Comparison of ENCODE assay signal across 15 mouse cellular contexts in genomic region chr3:147064443-147064868, GRCm38 (mm10).
DNase-seq lines count a peak whose midpoint lies in the region; ATAC-seq lines count a peak whose summit lies in the region.
"Had no signal": no experiment of that assay in that cellular context is flagged by ENCODE, and none has a peak within 500 bp of the region (broad histone marks: within the 10 kb centered on the region; RNA-seq: fewer than 3 reads in every experiment).

No protein-coding gene starts in this region.

- 51% methylated on average over 3 of the region's 3 CpGs for WGBS in heart, embryonic 15.5 days
- 15% methylated on average over 3 of the region's 3 CpGs for WGBS in forebrain, embryonic 14.5 days
- 51% methylated on average over 3 of the region's 3 CpGs for WGBS in limb, embryonic 15.5 days

- H3K9me3 ChIP-seq in heart, embryonic 15.5 days (replicated peaks), result no peaks in the 10 kb centered on the region
- H3K9me3 ChIP-seq in forebrain, embryonic 14.5 days (replicated peaks; ENCODE audit: control insufficient read depth, low read length), result no peaks in the 10 kb centered on the region
- H3K9me3 ChIP-seq in limb, embryonic 15.5 days, result no peaks in the 10 kb centered on the region
- H3K9me3 ChIP-seq: intestine, embryonic 15.5 days had no signal

- H3K9ac ChIP-seq in heart, embryonic 15.5 days, result no peak overlapping the region
- no peak overlapping the region for H3K9ac ChIP-seq in forebrain, embryonic 14.5 days (ENCODE audit: low read length)
- no peak overlapping the region for H3K9ac ChIP-seq in limb, embryonic 15.5 days
- H3K9ac ChIP-seq: intestine, embryonic 15.5 days had no signal

- H3K36me3 ChIP-seq in heart, embryonic 15.5 days, result no peaks in the 10 kb centered on the region
- H3K36me3 ChIP-seq in forebrain, embryonic 14.5 days (ENCODE audit: control insufficient read depth, insufficient read depth, low read length), result no peaks in the 10 kb centered on the region
- no peaks in the 10 kb centered on the region for H3K36me3 ChIP-seq in limb, embryonic 15.5 days
- H3K36me3 ChIP-seq: intestine, embryonic 15.5 days had no signal

- peak overlapping the region; percentile 26; the same call in 1 of the 2 replicates for H3K4me2 ChIP-seq in heart, embryonic 15.5 days
- no peak overlapping the region; the same call in 1 of the 2 replicates for H3K4me2 ChIP-seq in forebrain, embryonic 14.5 days (ENCODE audit: low read length)
- no peak overlapping the region for H3K4me2 ChIP-seq in limb, embryonic 15.5 days
- H3K4me2 ChIP-seq: intestine, embryonic 15.5 days; liver, embryonic 11.5 days; midbrain, embryonic 11.5 days had no signal

- H3K4me3 ChIP-seq in heart, embryonic 15.5 days, result no peak overlapping the region
- no peak overlapping the region for H3K4me3 ChIP-seq in forebrain, embryonic 14.5 days (ENCODE audit: low read depth, low read length)
- no peak overlapping the region for H3K4me3 ChIP-seq in limb, embryonic 15.5 days
- H3K4me3 ChIP-seq: intestine, embryonic 15.5 days had no signal

- DNase-seq in heart, adult 18-20 months, result no peak
- DNase-seq in Muller cell, postnatal 12 days (ENCODE audit: inconsistent ontology term), result peak; percentile 30
- no peak for DNase-seq in forebrain, embryonic 14.5 days (ENCODE audit: low spot score)
- DNase-seq in kidney, adult 18-20 months, result no peak
- DNase-seq in urinary bladder, postnatal 14 days (ENCODE audit: low spot score), result no peak
- DNase-seq: B cell, adult 2 months; cerebellum, adult 18-20 months; layer of hippocampus, adult 9-11 months; thymus, postnatal 14 days had no signal

- ATAC-seq in heart, embryonic 15.5 days (replicated peaks; ENCODE audit: insufficient number of reproducible peaks, insufficient read depth, low FRiP score, low read depth), result no peak
- ATAC-seq in forebrain, embryonic 14.5 days, result peak; percentile 43
- no peak for ATAC-seq in limb, embryonic 15.5 days (ENCODE audit: insufficient number of reproducible peaks, low FRiP score, low TSS enrichment, low read depth)

- no peaks in the 10 kb centered on the region for H3K27me3 ChIP-seq in heart, embryonic 15.5 days
- H3K27me3 ChIP-seq in forebrain, embryonic 14.5 days (replicated peaks; ENCODE audit: control insufficient read depth, insufficient read depth, low read length), result no peaks in the 10 kb centered on the region
- H3K27me3 ChIP-seq in limb, embryonic 15.5 days, result no peaks in the 10 kb centered on the region
- H3K27me3 ChIP-seq: intestine, embryonic 15.5 days had no signal

- H3K4me1 ChIP-seq in heart, embryonic 15.5 days (replicated peaks), result peaks cover 11% of the 10 kb centered on the region
- H3K4me1 ChIP-seq in forebrain, embryonic 14.5 days (ENCODE audit: control insufficient read depth, insufficient read depth, low read length), result peaks cover 17% of the 10 kb centered on the region; the same call in 1 of the 2 replicates
- peaks cover 16% of the 10 kb centered on the region for H3K4me1 ChIP-seq in limb, embryonic 15.5 days
- H3K4me1 ChIP-seq: intestine, embryonic 15.5 days had no signal

- H3K27ac ChIP-seq in heart, embryonic 15.5 days, result peak overlapping the region; percentile 32; the same call in 1 of the 2 replicates
- no peak overlapping the region; the same call in 1 of the 2 replicates for H3K27ac ChIP-seq in forebrain, embryonic 14.5 days (ENCODE audit: low read depth, low read length)
- H3K27ac ChIP-seq in limb, embryonic 15.5 days, result peak overlapping the region; percentile 82; the same call in 1 of the 2 replicates
- H3K27ac ChIP-seq: intestine, embryonic 15.5 days; kidney, postnatal 0 days had no signal
